Mouse (Mus musculus) midbrain, embryonic 11.5 days (tissue): ENCODE measurements around the gene Ptk7. TPM values are rescaled to one million over a fixed set of nuclear protein-coding genes. Genes with fewer than 3 reads are reported as not detected.
A peak's percentile ranks its signal among the peaks of the same experiment; 100 is the strongest.

Source experiments
- ATAC-seq: fragments of 200-750 bp; cut with Nextera tagmentation; 2 replicates; pipeline ENCODE4 v1.8.0; 2017; ENCODE audit warnings: moderate TSS enrichment, moderate library complexity; ENCODE audit not compliant: low FRiP score
- DNase-seq: peaks from one replicate; pipeline ENCODE4 v3.0.0; 2015; ENCODE audit warnings: low spot score; ENCODE audit errors: missing footprints
- H3K27ac ChIP-seq: fragments of 300-500 bp; sonication (generic); 2 replicates; pipeline ENCODE4 v1.5.1; 2014; ENCODE audit warnings: low read depth, low read length
- H3K27me3 ChIP-seq: fragments of 300-500 bp; sonication (generic); 2 replicates; pipeline ENCODE4 v1.6.1; 2014; ENCODE audit warnings: mild to moderate bottlenecking, low read length, moderate library complexity, mixed read lengths; ENCODE audit not compliant: control insufficient read depth, insufficient read depth
- H3K36me3 ChIP-seq: fragments of 300-500 bp; sonication (generic); 2 replicates; pipeline ENCODE4 v1.6.1; 2014; ENCODE audit warnings: mild to moderate bottlenecking, low read length, moderate library complexity, mixed read lengths; ENCODE audit not compliant: control insufficient read depth, insufficient read depth
- H3K4me1 ChIP-seq: fragments of 300-500 bp; sonication (generic); 2 replicates; pipeline ENCODE4 v1.6.1; 2014; ENCODE audit warnings: low read length; ENCODE audit not compliant: control insufficient read depth, insufficient read depth
- H3K4me2 ChIP-seq: fragments of 300-500 bp; sonication (generic); 2 replicates; pipeline ENCODE4 v1.6.1; 2014; ENCODE audit warnings: mild to moderate bottlenecking, moderate library complexity
- H3K4me3 ChIP-seq: fragments of 300-500 bp; sonication (generic); 2 replicates; pipeline ENCODE4 v1.5.1; 2014; ENCODE audit warnings: low read depth, low read length
- H3K9ac ChIP-seq: fragments of 300-500 bp; sonication (generic); 2 replicates; pipeline ENCODE4 v1.6.1; 2014; ENCODE audit warnings: low read length
- H3K9me3 ChIP-seq: fragments of 300-500 bp; sonication (generic); 2 replicates; pipeline ENCODE4 v1.6.1; 2016; ENCODE audit warnings: low read length; ENCODE audit not compliant: control insufficient read depth
- WGBS: fragments of 180-500 bp; shearing (Covaris S2); extraction: QIAGEN DNeasy Blood & Tissue Kit; methylation state at CpG from one replicate; pipeline ENCODE4 v1.1.7; 2014; 5-methylcytosine and 5-hydroxymethylcytosine counted together
- polyA plus RNA-seq: library from polyadenylated mRNA; unstranded; fragments of >200 nt; fragmentation: Nextera tagmentation; extraction: Ambion mirVana; gene quantifications from 2 replicates; pipeline ENCODE4 v1.2.1, GENCODE M21; 2014

Ptk7 gene
- polyA plus RNA-seq, 1 experiment from 2014 or later = 19.5 TPM

- no peaks in the 10 kb centered on the region for H3K9me3 ChIP-seq
- H3K27me3 ChIP-seq = no peaks in the 10 kb centered on the region
- peak overlapping the region; percentile 35; the same call in 1 of the 2 replicates for H3K27ac ChIP-seq
- peak overlapping the region; percentile 91 for H3K4me2 ChIP-seq
- H3K4me1 ChIP-seq = peaks cover 26% of the 10 kb centered on the region
- H3K9ac ChIP-seq = peak overlapping the region; percentile 30
- peak overlapping the region; percentile 29 for H3K4me3 ChIP-seq
- DNase-seq (peak; percentile 96), ATAC-seq (peak; percentile 72)
- H3K36me3 ChIP-seq = peaks cover 19% of the 10 kb centered on the region
- 0% methylated on average over 24 of the region's 24 CpGs for WGBS
These were observed 76.4 kb downstream of the Ptk7 start for GRCm38 (mm10) chr17:46552841-46553423.

- H3K36me3 ChIP-seq = peaks cover 19% of the 10 kb centered on the region
- H3K27ac ChIP-seq = no peak overlapping the region
- peak overlapping the region; percentile 15; the same call in 1 of the 2 replicates for H3K4me2 ChIP-seq
- no peaks in the 10 kb centered on the region for H3K9me3 ChIP-seq
- H3K27me3 ChIP-seq = no peaks in the 10 kb centered on the region; the same call in 1 of the 2 replicates
- H3K4me1 ChIP-seq = peaks cover 28% of the 10 kb centered on the region
- WGBS = 84% methylated on average over 7 of the region's 7 CpGs
- no peak overlapping the region for H3K9ac ChIP-seq
- ATAC-seq (no peak), DNase-seq (no peak)
- no peak overlapping the region for H3K4me3 ChIP-seq
These were observed 77.2 kb downstream of the Ptk7 start for GRCm38 (mm10) chr17:46552151-46552550.

- no peak overlapping the region for H3K4me3 ChIP-seq
- H3K27me3 ChIP-seq = no peaks in the 10 kb centered on the region; the same call in 1 of the 2 replicates
- DNase-seq (no peak), ATAC-seq (no peak)
- H3K4me2 ChIP-seq = no peak overlapping the region
- H3K27ac ChIP-seq = no peak overlapping the region
- peaks cover 19% of the 10 kb centered on the region for H3K36me3 ChIP-seq
- 92% methylated on average over 6 of the region's 6 CpGs for WGBS
- peaks cover 35% of the 10 kb centered on the region for H3K4me1 ChIP-seq
- no peaks in the 10 kb centered on the region for H3K9me3 ChIP-seq
- H3K9ac ChIP-seq = no peak overlapping the region
These were observed 77.9 kb downstream of the Ptk7 start for GRCm38 (mm10) chr17:46551369-46551768.

- H3K4me1 ChIP-seq = peaks cover 37% of the 10 kb centered on the region
- H3K9me3 ChIP-seq = no peaks in the 10 kb centered on the region
- DNase-seq (no peak), ATAC-seq (no peak)
- 92% methylated on average over 7 of the region's 7 CpGs for WGBS
- no peak overlapping the region for H3K4me2 ChIP-seq
- H3K36me3 ChIP-seq = peaks cover 19% of the 10 kb centered on the region
- no peak overlapping the region; the same call in 1 of the 2 replicates for H3K4me3 ChIP-seq
- no peaks in the 10 kb centered on the region; the same call in 1 of the 2 replicates for H3K27me3 ChIP-seq
- H3K27ac ChIP-seq = no peak overlapping the region
- no peak overlapping the region for H3K9ac ChIP-seq
These were observed 78.4 kb downstream of the Ptk7 start for GRCm38 (mm10) chr17:46550904-46551303.

GRCm38 (mm10) chr17:46549642-46550041 is 79.7 kb downstream of the Ptk7 start:
- Histone ChIP-seq H3K4me1 (peaks cover 37% of the 10 kb centered on the region), H3K4me2 (no peak overlapping the region), H3K9me3 (no peaks in the 10 kb centered on the region), H3K4me3 (no peak overlapping the region), H3K36me3 (peaks cover 19% of the 10 kb centered on the region), H3K9ac (no peak overlapping the region), H3K27me3 (no peaks in the 10 kb centered on the region; the same call in 1 of the 2 replicates), H3K27ac (no peak overlapping the region)
- 88% methylated on average over 9 of the region's 9 CpGs for WGBS
- DNase-seq (no peak), ATAC-seq (no peak)

- ATAC-seq = no peak
- H3K4me3 ChIP-seq = no peak overlapping the region
- 28% methylated on average over 8 of the region's 8 CpGs for WGBS
- H3K27me3 ChIP-seq = no peaks in the 10 kb centered on the region; the same call in 1 of the 2 replicates
- peak; percentile 94 for DNase-seq
- H3K9me3 ChIP-seq = no peaks in the 10 kb centered on the region
- peaks cover 33% of the 10 kb centered on the region for H3K4me1 ChIP-seq
- H3K36me3 ChIP-seq = peaks cover 19% of the 10 kb centered on the region
- no peak overlapping the region for H3K27ac ChIP-seq
- H3K9ac ChIP-seq = no peak overlapping the region
- no peak overlapping the region for H3K4me2 ChIP-seq
These were observed 80.1 kb downstream of the Ptk7 start for GRCm38 (mm10) chr17:46549193-46549592.

- no peaks in the 10 kb centered on the region; the same call in 1 of the 2 replicates for H3K27me3 ChIP-seq
- no peak for DNase-seq
- H3K9ac ChIP-seq = no peak overlapping the region
- ATAC-seq = no peak
- H3K4me1 ChIP-seq = peaks cover 28% of the 10 kb centered on the region
- no peaks in the 10 kb centered on the region for H3K9me3 ChIP-seq
- 63% methylated on average over 11 of the region's 11 CpGs for WGBS
- H3K36me3 ChIP-seq = peaks cover 19% of the 10 kb centered on the region
- no peak overlapping the region for H3K27ac ChIP-seq
- no peak overlapping the region for H3K4me2 ChIP-seq
- no peak overlapping the region for H3K4me3 ChIP-seq
These were observed 80.6 kb downstream of the Ptk7 start for GRCm38 (mm10) chr17:46548741-46549140.

- Histone ChIP-seq H3K4me1 (peaks cover 20% of the 10 kb centered on the region), H3K9me3 (no peaks in the 10 kb centered on the region), H3K4me3 (no peak overlapping the region), H3K27ac (no peak overlapping the region), H3K4me2 (no peak overlapping the region), H3K36me3 (peaks cover 19% of the 10 kb centered on the region), H3K9ac (no peak overlapping the region), H3K27me3 (no peaks in the 10 kb centered on the region; the same call in 1 of the 2 replicates)
- ATAC-seq (no peak), DNase-seq (no peak)
- 17% methylated on average over 3 of the region's 3 CpGs for WGBS
These were observed 81.4 kb downstream of the Ptk7 start for GRCm38 (mm10) chr17:46547923-46548322.

GRCm38 (mm10) chr17:46546995-46547394 is 82.3 kb downstream of the Ptk7 start:
- DNase-seq = no peak
- Histone ChIP-seq H3K4me2 (peak overlapping the region; percentile 91), H3K9me3 (no peaks in the 10 kb centered on the region), H3K27me3 (no peaks in the 10 kb centered on the region; the same call in 1 of the 2 replicates), H3K27ac (no peak overlapping the region), H3K9ac (no peak overlapping the region), H3K36me3 (peaks cover 19% of the 10 kb centered on the region), H3K4me3 (no peak overlapping the region), H3K4me1 (peaks cover 13% of the 10 kb centered on the region)
- WGBS = 9% methylated on average over 8 of the region's 8 CpGs
- ATAC-seq = no peak
